Mouse (Mus musculus) CH12.LX (cell line): ENCODE data around the gene Gm28048. TPM values are rescaled to one million over a fixed set of nuclear protein-coding genes. Genes with fewer than 3 reads are reported as not detected.

Experiments
- DNase-seq: peaks from one replicate; pipeline ENCODE4 v3.0.0-alpha.2; 2013; ENCODE audit errors: extremely low read depth
- H3K27ac ChIP-seq: 2 replicates; pipeline ENCODE4 v1.5.1; 2012; ENCODE audit warnings: low read depth, mild to moderate bottlenecking, control low read depth, moderate library complexity; ENCODE audit not compliant: insufficient read depth
- H3K27me3 ChIP-seq: replicated peaks from 2 replicates; pipeline ENCODE3; 2012; ENCODE audit warnings: inconsistent platforms
- H3K36me3 ChIP-seq, 2 experiments: replicated peaks in 1 of 2; 2 replicates each; pipeline versions ENCODE3 to v1.6.1; 2012; ENCODE audit warnings: inconsistent platforms in 1 of 2, low read length in 1 of 2, mild to moderate bottlenecking in 1 of 2, mixed read lengths in 1 of 2, moderate library complexity in 1 of 2; ENCODE audit not compliant: control insufficient read depth in 1 of 2, insufficient read depth in 1 of 2
- H3K4me1 ChIP-seq, 2 experiments: 2 replicates each; pipeline ENCODE4 v1.6.1; 2012; ENCODE audit warnings: inconsistent platforms in 1 of 2, moderate library complexity in 1 of 2; ENCODE audit not compliant: insufficient read depth in 2 of 2, control insufficient read depth in 1 of 2
- H3K4me2 ChIP-seq: 2 replicates; pipeline ENCODE4 v1.6.1; 2012; ENCODE audit warnings: low read depth, mild to moderate bottlenecking, control low read depth; ENCODE audit not compliant: poor library complexity, insufficient read depth, severe bottlenecking
- H3K4me3 ChIP-seq, 3 experiments: fragments of 150-350 bp in 1 of 3; sonication (generic) in 1 of 3; replicated peaks in 1 of 3; 2 replicates each; pipeline versions ENCODE3 to v1.5.1; 2011 to 2012; ENCODE audit warnings: low read depth in 2 of 3, low read length in 2 of 3, mild to moderate bottlenecking in 2 of 3, moderate library complexity in 2 of 3, control low read depth in 1 of 3, improper control_type of control experiment in 1 of 3, inconsistent platforms in 1 of 3, mixed read lengths in 1 of 3; ENCODE audit not compliant: poor library complexity in 1 of 3
- H3K79me2 ChIP-seq: replicated peaks from 2 replicates; pipeline ENCODE4 v1.6.1; 2012; ENCODE audit warnings: mild to moderate bottlenecking, moderate library complexity; ENCODE audit not compliant: control insufficient read depth, poor library complexity, insufficient read depth, severe bottlenecking; ENCODE audit errors: extremely low read depth
- H3K9ac ChIP-seq: 2 replicates; pipeline ENCODE4 v1.6.1; 2012; ENCODE audit warnings: low read depth, mild to moderate bottlenecking, control low read depth, moderate library complexity; ENCODE audit not compliant: insufficient read depth
- H3K9me3 ChIP-seq: replicated peaks from 2 replicates; pipeline ENCODE3; 2012; ENCODE audit warnings: low read length, inconsistent platforms, mixed read lengths
- BHLHE40 ChIP-seq: IDR thresholded peaks from 2 replicates; pipeline ENCODE4 v1.6.1; 2011; ENCODE audit warnings: mild to moderate bottlenecking, low read depth, low read length, improper control_type of control experiment
- CHD2 ChIP-seq: IDR thresholded peaks from 2 replicates; pipeline ENCODE4 v1.6.1; 2011; ENCODE audit warnings: low read length, improper control_type of control experiment
- CTCF ChIP-seq, 2 experiments: IDR thresholded peaks in 1 of 2; conservative IDR thresholded peaks in 1 of 2; 2 replicates each; pipeline ENCODE4 v1.5.1; 2011 to 2012; ENCODE audit warnings: low read depth in 2 of 2, low read length in 2 of 2, improper control_type of control experiment in 1 of 2, inconsistent platforms in 1 of 2, mild to moderate bottlenecking in 1 of 2, moderate library complexity in 1 of 2
- E2F4 ChIP-seq: IDR thresholded peaks from 2 replicates; pipeline ENCODE4 v1.6.1; 2011; ENCODE audit warnings: low read depth, low read length, improper control_type of control experiment; ENCODE audit not compliant: insufficient replicate concordance
- ELF1 ChIP-seq: IDR thresholded peaks from 2 replicates; pipeline ENCODE4 v1.6.1; 2014; ENCODE audit warnings: low read depth, mild to moderate bottlenecking, inconsistent platforms, low read length, improper control_type of control experiment
- EP300 ChIP-seq: IDR thresholded peaks from 2 replicates; pipeline ENCODE4 v1.6.1; 2011; ENCODE audit warnings: low read length, improper control_type of control experiment
- ETS1 ChIP-seq: conservative IDR thresholded peaks from 2 replicates; pipeline ENCODE4 v1.6.1; 2012; ENCODE audit warnings: low read depth, mild to moderate bottlenecking, inconsistent platforms, low read length, improper control_type of control experiment, moderate library complexity
- HCFC1 ChIP-seq: IDR thresholded peaks from 2 replicates; pipeline ENCODE4 v1.6.1; 2012; ENCODE audit warnings: low read depth, mild to moderate bottlenecking, inconsistent platforms, low read length, improper control_type of control experiment
- JUND ChIP-seq: conservative IDR thresholded peaks from 2 replicates; pipeline ENCODE4 v1.6.1; 2011; ENCODE audit warnings: low read depth, low read length, improper control_type of control experiment
- KAT2A ChIP-seq: IDR thresholded peaks from 2 replicates; pipeline ENCODE4 v1.6.1; 2012; ENCODE audit warnings: low read length, improper control_type of control experiment, inconsistent platforms; ENCODE audit not compliant: insufficient replicate concordance
- MAFK ChIP-seq: IDR thresholded peaks from 2 replicates; pipeline ENCODE4 v1.6.1; 2011; ENCODE audit warnings: low read length, improper control_type of control experiment; ENCODE audit not compliant: insufficient replicate concordance
- MAZ ChIP-seq: IDR thresholded peaks from 2 replicates; pipeline ENCODE4 v1.6.1; 2012; ENCODE audit warnings: low read depth, mild to moderate bottlenecking, inconsistent platforms, low read length, improper control_type of control experiment, moderate library complexity
- MEF2A ChIP-seq: IDR thresholded peaks from 2 replicates; pipeline ENCODE4 v1.6.1; 2014; ENCODE audit warnings: low read depth, mild to moderate bottlenecking, inconsistent platforms, low read length, improper control_type of control experiment, borderline replicate concordance
- MYC ChIP-seq: IDR thresholded peaks from 2 replicates; pipeline ENCODE4 v1.6.1; 2011; ENCODE audit warnings: low read depth, mild to moderate bottlenecking, improper control_type of control experiment, low read length
- NELFE ChIP-seq: IDR thresholded peaks from 2 replicates; pipeline ENCODE4 v1.6.1; 2011; ENCODE audit warnings: low read depth, low read length, improper control_type of control experiment
- NRF1 ChIP-seq: IDR thresholded peaks from 2 replicates; pipeline ENCODE4 v1.6.1; 2014; ENCODE audit warnings: low read depth, mild to moderate bottlenecking, inconsistent platforms, low read length, improper control_type of control experiment, moderate library complexity
- PAX5 ChIP-seq: IDR thresholded peaks from 2 replicates; pipeline ENCODE4 v1.6.1; 2012; ENCODE audit warnings: low read length, inconsistent platforms, mixed read lengths
- POLR2A ChIP-seq: IDR thresholded peaks from 2 replicates; pipeline ENCODE4 v1.6.1; 2011; ENCODE audit warnings: low read depth, mild to moderate bottlenecking, improper control_type of control experiment, low read length
- RAD21 ChIP-seq: IDR thresholded peaks from 2 replicates; pipeline ENCODE4 v1.6.1; 2011; ENCODE audit warnings: low read depth, mild to moderate bottlenecking, low read length, improper control_type of control experiment, moderate library complexity
- ZKSCAN1 ChIP-seq: IDR thresholded peaks from 2 replicates; pipeline ENCODE4 v1.6.1; 2012; ENCODE audit warnings: low read depth, inconsistent platforms, low read length, improper control_type of control experiment, borderline replicate concordance
- ZNF384 ChIP-seq: IDR thresholded peaks from 2 replicates; pipeline ENCODE4 v1.6.1; 2012; ENCODE audit warnings: low read depth, low read length, improper control_type of control experiment, inconsistent platforms
- dilution Hi-C: fragments of 300-500 bp; cut with MboI; formaldehyde crosslinking; loops from 2 replicates; pipeline ENCODE4 v1.14.3; 2020; ENCODE audit warnings: low sequenced_read_pairs; ENCODE audit not compliant: extremely low pct_unique_long_range_greater_than_20kb, extremely low pct_ligation_motif_present
- in situ Hi-C: fragments of 300-500 bp; cut with MboI; formaldehyde crosslinking; loops from 3 replicates; pipeline ENCODE4 v1.14.3; 2019; ENCODE audit warnings: low sequenced_read_pairs, low pct_ligation_motif_present, low pct_unique_long_range_greater_than_20kb, mixed read lengths
- polyA plus RNA-seq: library from polyadenylated mRNA; unstranded; fragments of >175 nt; gene quantifications from 2 replicates; pipeline ENCODE4 v1.2.1, GENCODE M21; 2012; ENCODE audit warnings: low read depth; ENCODE audit not compliant: insufficient read length
- total RNA-seq, 2 experiments: library from RNA; depleted of rRNA; stranded (reverse); fragments of 300-350 nt in 1 of 2; fragments of >200 nt in 1 of 2; gene quantifications; 2 replicates each; pipeline ENCODE4 v1.2.3; 2012 to 2014

Gm28048 gene
- total and polyA plus RNA-seq, 3 experiments: 32.6 to 93.3 (median 59.5) TPM

GRCm38 (mm10) chr11:22906453-22906865 lies 75.4 kb downstream of the Gm28048 start:
- peaks cover 5 to 55% of the 10 kb centered on the region in 2 experiments for H3K4me1 ChIP-seq
- no peak overlapping the region for H3K9ac ChIP-seq
- H3K27me3 ChIP-seq: no peaks in the 10 kb centered on the region
- H3K4me2 ChIP-seq: no peak overlapping the region
- DNase-seq: no peak
- H3K9me3 ChIP-seq: no peaks in the 10 kb centered on the region
- H3K4me3 ChIP-seq: no peak overlapping the region
- in situ Hi-C loops: no loop called here
- no peak for TF ChIP-seq MAFK
- no peak for TF ChIP-seq MEF2A
- TF ChIP-seq PAX5: no peak
- no peak for TF ChIP-seq KAT2A
- no peak for TF ChIP-seq MAZ
- TF ChIP-seq ZNF384: no peak
- TF ChIP-seq POLR2A: no peak
- TF ChIP-seq RAD21: no peak
- TF ChIP-seq ETS1: no peak
- TF ChIP-seq CHD2: no peak
- no peak for TF ChIP-seq HCFC1
- TF ChIP-seq BHLHE40: no peak
- TF ChIP-seq MYC: no peak
- no peak for TF ChIP-seq ELF1
- TF ChIP-seq EP300: no peak
- TF ChIP-seq CTCF (conservative IDR thresholded peaks at IDR 0.05 in 1 of 2, IDR thresholded peaks at IDR 0.05 in 1 of 2; ENCODE audit: low read depth in 2 of 2, low read length in 2 of 2): no peak
- TF ChIP-seq ZKSCAN1: no peak
- no peak for TF ChIP-seq NELFE
- no peak for TF ChIP-seq JUND
- TF ChIP-seq E2F4: no peak
- no peak overlapping the region for H3K27ac ChIP-seq
- no peaks in the 10 kb centered on the region for H3K79me2 ChIP-seq
- H3K36me3 ChIP-seq: no peaks in the 10 kb centered on the region
- dilution Hi-C loops: no loop called here

- in situ Hi-C loops: no loop called here
- no peak overlapping the region for H3K4me2 ChIP-seq
- H3K79me2 ChIP-seq: no peaks in the 10 kb centered on the region
- H3K4me3 ChIP-seq: no peak overlapping the region
- dilution Hi-C loops: no loop called here
- TF ChIP-seq NRF1: no peak
- no peak for TF ChIP-seq PAX5
- DNase-seq: no peak
- H3K27ac ChIP-seq: no peak overlapping the region
- peaks cover 6 to 52% of the 10 kb centered on the region in 2 experiments for H3K4me1 ChIP-seq
- peaks cover 2% of the 10 kb centered on the region for H3K9me3 ChIP-seq
- H3K27me3 ChIP-seq: no peaks in the 10 kb centered on the region
- H3K36me3 ChIP-seq: peaks cover 0 to 14% of the 10 kb centered on the region in 2 experiments
- no peak overlapping the region for H3K9ac ChIP-seq
Measured at GRCm38 (mm10) chr11:22902923-22903322, 79.0 kb downstream of the Gm28048 start.
